Mouse (Mus musculus): ENCODE measurements around the gene Cyp4f17.

DNA sequence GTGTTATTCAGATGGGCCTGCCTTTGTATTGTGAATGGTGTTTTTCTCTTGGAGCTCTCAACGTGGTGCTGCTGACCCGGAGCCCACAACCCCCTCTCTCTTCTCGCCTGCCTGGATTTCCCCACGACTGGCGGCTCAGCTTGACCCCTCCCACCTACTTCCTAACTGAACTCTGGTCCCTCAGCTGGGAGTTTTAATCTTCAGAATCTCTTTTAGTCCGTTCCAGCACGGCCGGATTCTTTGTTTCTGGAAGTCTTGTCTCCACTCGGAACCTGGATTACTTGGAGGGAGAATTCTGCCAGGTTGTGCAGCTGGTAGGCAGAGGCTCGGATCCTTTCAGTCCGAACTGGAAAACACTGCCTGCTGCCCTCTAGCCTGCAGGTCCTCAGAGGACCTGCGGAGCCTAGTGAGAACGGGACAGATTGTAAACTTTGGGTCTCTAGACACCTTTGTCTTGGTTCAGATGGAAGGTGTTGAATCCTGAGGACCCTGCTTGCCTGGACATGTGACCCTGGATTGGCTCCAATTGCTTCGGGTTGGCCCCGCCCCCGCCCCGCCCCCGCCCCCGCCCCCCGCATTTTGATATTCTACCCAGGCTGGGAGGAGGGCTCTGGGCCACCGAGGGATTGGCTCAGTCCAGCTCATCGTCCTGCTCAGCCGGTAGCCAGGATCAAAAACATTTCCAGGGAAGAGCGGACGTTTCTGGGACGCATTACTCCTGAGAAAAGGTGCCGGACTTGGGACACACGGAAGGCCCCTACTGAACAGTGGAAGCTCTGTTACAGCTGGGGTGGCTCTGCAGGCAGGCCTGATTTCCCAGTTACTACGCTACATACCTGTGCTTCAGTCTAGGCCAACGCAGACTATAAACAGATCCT is at the start of gene Cyp4f17:
- TF ChIP-seq CTCF (conservative IDR thresholded peaks at IDR 0.05; ENCODE audit: low read length) = no peak
- TF ChIP-seq NANOG (IDR thresholded peaks at IDR 0.05; ENCODE audit: borderline replicate concordance, low read length) = no peak

All from E14TG2a.4 (cell line).